Mouse (Mus musculus) thymus, postnatal 25 days (tissue): ENCODE measurements around the gene Get4.
A peak's percentile ranks its signal among the peaks of the same experiment; 100 is the strongest.

Experiments
- DNase-seq: peaks from one replicate; pipeline ENCODE4 v3.0.0; 2022

Get4 gene

GRCm38 (mm10) chr5:139243384-139243783 is 8.7 kb upstream of the Get4 start:
- DNase-seq = no peak

GRCm38 (mm10) chr5:139247767-139248166 is 4.4 kb upstream of the Get4 start:
- DNase-seq = no peak

- no peak for DNase-seq
Observed at GRCm38 (mm10) chr5:139248846-139249245, 3.3 kb upstream of the Get4 start.

- no peak for DNase-seq
Observed at GRCm38 (mm10) chr5:139251279-139251678, 845 bp upstream of the Get4 start.

GRCm38 (mm10) chr5:139251736-139252080 is 416 bp upstream of the Get4 start:
- DNase-seq = no peak

GRCm38 (mm10) chr5:139252910-139253245 is 754 bp downstream of the Get4 start:
- no peak for DNase-seq

- peak; percentile 18 for DNase-seq
Observed at GRCm38 (mm10) chr5:139253301-139253741, 1.2 kb downstream of the Get4 start.

GRCm38 (mm10) chr5:139254938-139255337 is 2.8 kb downstream of the Get4 start:
- DNase-seq = no peak

- no peak for DNase-seq
Observed at GRCm38 (mm10) chr5:139255777-139256176, 3.7 kb downstream of the Get4 start.

GRCm38 (mm10) chr5:139256211-139256765 is 4.2 kb downstream of the Get4 start:
- no peak for DNase-seq

GRCm38 (mm10) chr5:139257265-139257664 is 5.1 kb downstream of the Get4 start:
- no peak for DNase-seq

- DNase-seq = no peak
Observed at GRCm38 (mm10) chr5:139257818-139258217, 5.7 kb downstream of the Get4 start.

GRCm38 (mm10) chr5:139258371-139259035 is 6.4 kb downstream of the Get4 start:
- DNase-seq = no peak

- DNase-seq = no peak
Observed at GRCm38 (mm10) chr5:139259853-139260252, 7.7 kb downstream of the Get4 start.

GRCm38 (mm10) chr5:139261403-139261802 is 9.3 kb downstream of the Get4 start:
- DNase-seq = no peak

GRCm38 (mm10) chr5:139267661-139268060 is 15.5 kb downstream of the Get4 start:
- no peak for DNase-seq

GRCm38 (mm10) chr5:139270806-139271521 is 18.8 kb downstream of the Get4 start:
- DNase-seq = no peak

GRCm38 (mm10) chr5:139271994-139272554 is 19.9 kb downstream of the Get4 start:
- DNase-seq = no peak

- DNase-seq = no peak
Observed at GRCm38 (mm10) chr5:139277287-139277686, 25.2 kb downstream of the Get4 start.

- no peak for DNase-seq
Observed at GRCm38 (mm10) chr5:139281373-139282112, 29.4 kb downstream of the Get4 start.

- peak; percentile 76 for DNase-seq
Observed at GRCm38 (mm10) chr5:139282191-139282590, 30.1 kb downstream of the Get4 start.

GRCm38 (mm10) chr5:139283460-139284180 is 31.5 kb downstream of the Get4 start:
- DNase-seq = no peak
